Comparison of ENCODE assay signal across 8 mouse cellular contexts in genomic region chr11:30952829-30953228, GRCm38 (mm10). TPM values are rescaled to one million over a fixed set of nuclear protein-coding genes. Genes with fewer than 3 reads are reported as not detected.
DNase-seq lines count a peak whose midpoint lies in the region; ATAC-seq lines count a peak whose summit lies in the region.

No protein-coding gene starts in this region.

- peak overlapping the region; percentile 55 for H3K4me2 ChIP-seq in lung, embryonic 15.5 days
- peak overlapping the region; percentile 56 for H3K4me2 ChIP-seq in embryonic facial prominence, embryonic 12.5 days (replicated peaks)

- peak overlapping the region; percentile 93 for H3K4me3 ChIP-seq in lung, embryonic 15.5 days
- H3K4me3 ChIP-seq in embryonic facial prominence, embryonic 12.5 days, result peak overlapping the region; percentile 80

- peaks cover 12% of the 10 kb centered on the region for H3K4me1 ChIP-seq in lung, embryonic 15.5 days
- peaks cover 9% of the 10 kb centered on the region; the same call in 1 of the 2 replicates for H3K4me1 ChIP-seq in embryonic facial prominence, embryonic 12.5 days

- no peaks in the 10 kb centered on the region for H3K27me3 ChIP-seq in lung, embryonic 15.5 days
- H3K27me3 ChIP-seq in embryonic facial prominence, embryonic 12.5 days, result no peaks in the 10 kb centered on the region

- WGBS in lung, embryonic 15.5 days, result 28% methylated on average over 5 of the region's 5 CpGs
- WGBS in embryonic facial prominence, embryonic 12.5 days, result 55% methylated on average over 5 of the region's 5 CpGs
- WGBS in large intestine, adult 2 months, result 19% methylated on average over 5 of the region's 5 CpGs

- DNase-seq in lung, postnatal 10 days, result no peak
- peak; percentile 31 for DNase-seq in large intestine, adult 2 months (ENCODE audit: low read depth, low spot score)
- DNase-seq in spleen, postnatal 10 days (ENCODE audit: low spot score in 2 of 2), result peak; percentile 18 to 45
- DNase-seq in B cell, adult 2 months, result no peak
- DNase-seq in adrenal gland, postnatal 36 days, result no peak
- DNase-seq in left cerebral cortex, postnatal 14 days (ENCODE audit: low spot score in 2 of 2), result no peak

- intact Hi-C loops in left cerebral cortex, postnatal 14 days (cut with DNase I), result no loop called here

- peaks cover 29% of the 10 kb centered on the region for H3K36me3 ChIP-seq in lung, embryonic 15.5 days
- peaks cover 22% of the 10 kb centered on the region; the same call in 1 of the 2 replicates for H3K36me3 ChIP-seq in embryonic facial prominence, embryonic 12.5 days

- no peaks in the 10 kb centered on the region for H3K9me3 ChIP-seq in lung, embryonic 15.5 days
- peaks cover 9% of the 10 kb centered on the region for H3K9me3 ChIP-seq in embryonic facial prominence, embryonic 12.5 days

- no peak overlapping the region for H3K27ac ChIP-seq in lung, embryonic 15.5 days
- no peak overlapping the region for H3K27ac ChIP-seq in embryonic facial prominence, embryonic 12.5 days

- ATAC-seq in lung, embryonic 15.5 days (ENCODE audit: borderline replicate concordance, extremely low read depth, low FRiP score, low TSS enrichment), result no peak
- no peak for ATAC-seq in embryonic facial prominence, embryonic 12.5 days (ENCODE audit: insufficient number of reproducible peaks, insufficient read depth, low FRiP score, low TSS enrichment)

- H3K9ac ChIP-seq in lung, embryonic 15.5 days, result 0 out of 2 replicates have a peak overlapping the region, but pooled peaks have one; percentile 84
- peak overlapping the region; percentile 83; the same call in 1 of the 2 replicates for H3K9ac ChIP-seq in embryonic facial prominence, embryonic 12.5 days

RNA-seq across cellular contexts. Expression of gene Erlec1, which starts 1.3 kb away (rescaled TPM):
- polyA plus RNA-seq in lung, embryonic 15.5 days (2015; fragmentation: Nextera tagmentation; extraction: Ambion mirVana), result 10.4 and 10.9 TPM in 2 replicates
- 10.5 and 11.2 TPM in 2 replicates for polyA plus RNA-seq in embryonic facial prominence, embryonic 12.5 days (2016; fragmentation: Nextera tagmentation; extraction: Ambion mirVana)
- polyA plus RNA-seq in large intestine, adult 2 months (2012; rRNA removed), result 12.4 and 14.5 TPM in 2 replicates
- 10 to 100 TPM; 53.0 to 69.5 TPM for total RNA-seq in adrenal gland, postnatal 36 days (2021)
- total RNA-seq in left cerebral cortex, postnatal 14 days (2021), result 10 to 100 TPM; 56.4 to 56.7 TPM

RNA-seq across cellular contexts. Expression of gene Chac2, which starts 33.3 kb away (rescaled TPM):
- 16.3 and 16.9 TPM in 2 replicates for polyA plus RNA-seq in lung, embryonic 15.5 days (2015; fragmentation: Nextera tagmentation; extraction: Ambion mirVana)
- 13.0 and 15.7 TPM in 2 replicates for polyA plus RNA-seq in embryonic facial prominence, embryonic 12.5 days (2016; fragmentation: Nextera tagmentation; extraction: Ambion mirVana)
- 2.2 and 2.5 TPM in 2 replicates for polyA plus RNA-seq in large intestine, adult 2 months (2012; rRNA removed)
- total RNA-seq in adrenal gland, postnatal 36 days (2021), result 10 to 100 TPM; 11.4 to 12.3 TPM
- 10 to 100 TPM; 15.5 to 16.5 TPM for total RNA-seq in left cerebral cortex, postnatal 14 days (2021)

Comparison
In these comparisons a context has a peak if more than half of its experiments do, and no peak if none do; other contexts are left out.
1. DNase-seq: peak in large intestine, adult 2 months (single experiment) and spleen, postnatal 10 days (2 of 2); none in lung, postnatal 10 days (single experiment), B cell, adult 2 months (0 of 2), adrenal gland, postnatal 36 days (0 of 2) and left cerebral cortex, postnatal 14 days (0 of 2).